Mouse (Mus musculus) megakaryocyte-erythroid progenitor cell, adult 5-6 weeks (primary cell): ENCODE results near the gene Cdh13. TPM values are rescaled to one million over a fixed set of nuclear protein-coding genes. Genes with fewer than 3 reads are reported as not detected.
"Not testable (repeated sequence)": the region's sequence is repeated elsewhere in the genome, so short reads cannot be mapped to it uniquely, and the experiment has no call there.

Experiments
- ATAC-seq: replicated peaks from 2 replicates; pipeline ENCODE4 v1.8.0; 2016; ENCODE audit warnings: mild to moderate bottlenecking, inconsistent platforms; ENCODE audit not compliant: severe bottlenecking, poor library complexity, low FRiP score, low TSS enrichment
- total RNA-seq, 2 experiments: library from RNA; stranded (forward) in 1 of 2; stranded (reverse) in 1 of 2; fragments of 200-1000, 215-1000 nt in 1 of 2; fragments of >200 nt in 1 of 2; fragmentation: Nextera tagmentation in 1 of 2; gene quantifications; 2 replicates each; pipeline ENCODE4 v1.2.3; 2014 to 2017

Gene Cdh13
- total RNA-seq, 2 experiments from 2014 or later = not detected

DNA sequence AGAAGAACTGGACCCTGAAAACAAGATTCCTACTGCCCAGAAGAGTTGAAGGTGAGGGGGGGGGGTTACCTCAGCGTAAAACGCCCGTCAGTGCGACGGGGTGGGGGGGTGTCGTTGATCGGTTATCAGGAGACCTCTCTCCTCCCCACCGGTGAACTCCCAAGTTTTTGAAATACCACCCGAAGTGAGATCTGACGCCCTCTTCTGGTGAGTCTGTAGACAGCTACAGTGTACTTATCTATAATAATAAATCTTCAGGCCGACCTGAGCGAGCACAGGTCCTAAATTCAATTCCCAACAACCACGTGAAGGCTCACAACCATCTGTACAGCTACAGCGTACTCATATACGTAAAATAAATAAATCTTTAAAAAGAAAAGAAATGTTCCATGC, 1062.1 kb downstream of the Cdh13 start:
- no peak for ATAC-seq

DNA sequence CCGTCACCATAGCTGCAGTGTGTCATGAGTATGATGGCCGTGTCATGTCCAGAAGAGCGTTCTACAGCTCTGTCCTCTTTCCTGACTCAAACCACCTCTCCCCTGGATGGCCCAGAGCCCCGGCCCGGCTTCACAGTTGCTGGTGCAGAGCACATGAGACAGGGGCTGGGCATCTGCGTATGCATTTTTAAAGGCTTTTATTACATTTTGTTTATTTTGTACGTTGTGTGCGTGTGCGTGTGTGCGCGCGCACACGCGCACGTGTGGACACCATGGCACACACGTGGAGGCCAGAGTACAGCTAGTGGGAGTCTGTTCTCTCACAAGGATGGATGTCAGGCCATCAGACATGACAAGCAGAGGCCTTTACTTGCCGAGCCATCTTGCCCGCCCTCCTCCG, 1068.1 kb downstream of the Cdh13 start:
- no peak for ATAC-seq

DNA sequence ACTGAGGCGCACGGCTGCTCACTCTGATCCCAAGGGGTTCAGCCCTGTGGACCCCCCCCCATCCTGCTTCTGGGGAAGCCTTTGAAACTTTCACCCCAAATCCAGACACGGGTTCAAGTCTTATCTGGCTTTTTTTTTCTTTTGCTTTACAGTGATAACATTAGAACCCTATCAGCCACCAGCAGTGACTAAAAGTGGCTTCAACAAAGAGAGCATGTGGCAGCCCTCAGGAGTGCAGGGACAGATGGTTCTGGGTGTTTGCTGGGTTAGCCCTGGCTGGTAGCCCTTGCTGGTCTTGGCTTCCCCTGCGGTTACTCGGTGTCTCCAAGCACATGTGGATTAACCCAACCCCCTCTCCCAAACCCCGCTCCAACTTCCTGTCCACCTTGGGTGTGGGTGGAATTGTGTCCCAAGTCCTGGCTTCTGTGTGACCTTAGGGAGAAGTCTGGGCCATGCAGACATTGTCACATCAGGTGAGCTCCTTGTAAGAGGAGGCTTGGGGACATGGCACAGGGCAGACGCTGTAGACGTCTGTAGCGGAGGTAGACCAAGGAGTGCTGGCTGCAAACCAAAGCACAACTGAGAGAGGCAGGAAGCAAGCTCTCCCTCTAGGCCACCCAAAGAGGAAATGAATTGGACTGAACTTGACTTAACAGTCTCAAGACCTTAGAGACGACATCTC, 1069.6 kb downstream of the Cdh13 start:
- ATAC-seq = peak; percentile 86

DNA sequence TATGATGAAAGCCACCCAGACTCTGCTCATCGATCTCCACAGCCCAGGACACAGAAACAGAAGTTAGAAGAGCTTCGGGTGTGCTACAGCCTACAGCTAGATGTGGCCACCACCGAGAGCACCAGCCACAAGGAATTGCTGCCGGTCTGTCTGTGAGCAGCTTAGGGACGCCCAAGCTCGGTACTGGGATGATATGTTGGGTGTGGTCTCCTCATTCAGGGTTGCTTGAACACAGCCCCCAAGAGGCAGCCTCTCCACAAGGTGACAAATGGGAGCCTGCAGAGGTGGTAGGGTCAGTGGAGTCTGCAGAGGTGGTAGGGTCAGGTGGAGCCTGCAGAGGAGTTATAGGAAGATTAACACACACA, 1070.1 kb downstream of the Cdh13 start:
- ATAC-seq = peak; percentile 72

DNA sequence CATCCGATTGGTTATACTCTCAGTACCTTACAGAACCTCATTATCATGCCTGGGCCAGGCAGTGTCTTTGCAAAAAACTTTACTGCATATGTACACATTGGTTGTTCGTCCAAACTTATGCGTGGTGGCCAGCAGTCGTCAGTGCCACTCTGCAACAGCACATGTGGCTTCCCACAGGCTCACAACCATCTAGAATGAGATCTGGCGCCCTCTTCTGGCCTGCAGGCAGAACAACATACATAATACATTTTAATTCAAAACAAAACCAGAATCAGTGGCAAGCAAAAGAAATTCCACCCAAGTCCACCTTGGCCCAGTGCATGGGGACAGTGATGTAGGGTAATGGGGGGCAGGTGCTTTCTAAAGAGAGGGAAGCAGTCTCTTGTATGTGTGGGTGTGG, 1073.1 kb downstream of the Cdh13 start:
- not testable (repeated sequence) for ATAC-seq

DNA sequence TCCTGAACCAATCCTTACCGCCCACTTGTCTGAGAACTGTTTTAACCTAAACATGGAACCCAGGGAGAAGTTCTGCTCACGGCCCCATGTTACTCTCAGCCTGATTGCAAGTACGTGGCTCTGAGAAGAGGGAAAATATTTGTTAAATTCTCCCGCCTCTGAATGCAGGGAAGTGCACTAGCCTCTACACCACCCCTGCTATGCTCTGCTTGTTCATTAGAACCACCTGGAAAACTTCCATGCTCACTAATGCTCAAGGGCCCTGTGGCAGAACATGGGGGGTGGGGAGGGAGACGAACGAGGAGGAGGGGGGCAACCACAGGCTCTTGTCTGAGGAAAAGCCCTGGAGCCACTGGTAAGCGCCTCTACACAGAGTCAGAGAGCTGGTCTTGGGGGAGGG, 1074.6 kb downstream of the Cdh13 start:
- ATAC-seq = no peak

DNA sequence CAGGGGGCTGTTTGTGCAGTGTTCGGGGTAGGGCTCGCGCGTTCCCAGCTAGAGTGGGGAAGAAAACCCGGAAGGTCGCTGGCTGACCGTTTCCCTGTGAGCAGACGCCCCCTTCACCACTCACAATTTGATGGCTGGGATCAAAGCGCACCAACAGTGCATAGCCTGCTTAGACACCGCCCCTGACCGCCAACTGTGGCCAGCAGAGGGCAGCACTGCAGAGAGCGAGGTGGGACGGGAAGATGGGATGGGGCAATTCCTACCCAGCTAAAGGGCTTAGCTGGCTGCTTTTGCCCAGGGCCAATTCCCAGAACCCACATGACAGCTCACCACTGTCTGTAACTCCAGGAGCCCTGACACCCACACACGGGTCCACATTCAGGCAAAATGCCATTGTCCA, 1075.3 kb downstream of the Cdh13 start:
- peak; percentile 81 for ATAC-seq

DNA sequence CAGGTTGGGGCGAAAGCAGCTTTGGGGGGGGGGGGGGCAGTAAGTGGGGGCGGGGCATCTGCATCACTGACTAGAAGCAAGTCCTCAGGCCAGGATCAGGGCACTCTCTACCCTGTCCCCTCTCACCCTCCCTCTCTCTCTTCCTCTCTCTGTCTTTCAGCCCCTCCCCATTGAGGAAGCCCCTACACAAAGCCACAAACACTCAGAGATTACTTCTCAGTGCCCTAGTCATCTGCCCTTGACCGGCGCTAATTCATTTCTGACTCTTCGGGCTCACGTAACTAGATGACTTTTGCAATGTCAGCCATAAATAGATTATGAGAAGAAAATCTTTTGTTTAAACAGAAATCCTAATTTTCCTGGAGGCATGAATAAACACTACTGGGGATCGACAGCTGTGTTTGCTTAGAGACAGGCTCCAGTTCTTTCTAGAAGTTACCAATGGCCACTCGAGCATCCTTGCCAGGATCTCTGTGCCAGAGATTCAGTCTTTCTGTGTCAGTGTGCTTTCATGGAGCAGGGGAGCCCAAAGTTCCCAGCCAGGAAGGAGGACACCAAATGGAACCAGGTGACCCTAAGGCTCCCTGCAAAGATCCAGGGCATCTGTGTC, 1077.3 kb downstream of the Cdh13 start:
- ATAC-seq = no peak
